Mouse (Mus musculus) cerebellum, adult 9-11 months (tissue): ENCODE results near the gene Asic3.
A peak's percentile ranks its signal among the peaks of the same experiment; 100 is the strongest.

Source experiments
- DNase-seq: peaks from one replicate; pipeline ENCODE4 v3.0.0; 2022

Asic3 gene

DNA sequence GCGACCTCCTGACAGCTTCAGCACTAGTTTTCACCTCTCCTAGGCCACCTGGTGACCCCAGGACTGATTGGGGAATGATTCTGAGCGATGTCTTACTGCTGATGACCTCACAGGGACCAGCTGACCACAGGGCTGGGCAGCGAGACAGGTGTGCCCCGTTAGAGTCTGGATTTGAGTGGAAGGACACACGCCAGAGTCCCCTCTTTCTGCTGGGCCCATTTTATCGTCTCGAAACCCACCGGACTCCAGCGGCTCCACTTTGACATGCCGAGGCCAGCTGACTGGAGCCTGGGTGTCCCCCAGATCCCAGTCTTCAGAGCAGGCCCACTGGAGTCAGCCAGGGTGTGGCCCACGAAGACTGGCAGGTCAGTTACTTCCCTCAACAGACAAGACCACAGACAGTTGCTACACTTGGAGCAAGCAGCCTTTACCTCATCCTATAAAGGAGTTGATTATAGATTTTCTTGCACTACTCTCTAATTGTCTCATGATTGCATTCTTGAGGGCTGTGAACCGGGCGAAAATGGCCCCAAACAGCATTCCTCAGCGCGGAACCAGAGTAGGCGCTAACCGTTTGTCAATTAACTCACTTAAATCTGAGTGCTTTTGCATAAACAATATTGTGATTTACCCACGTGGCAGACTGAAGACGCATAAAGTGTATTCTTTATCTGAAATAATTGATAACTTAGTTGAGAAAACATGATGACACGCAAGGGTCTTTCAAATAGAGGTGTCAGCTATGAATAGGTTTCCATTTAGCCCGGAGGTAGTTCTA is 11.0 kb downstream of the Asic3 start:
- DNase-seq = no peak

DNA sequence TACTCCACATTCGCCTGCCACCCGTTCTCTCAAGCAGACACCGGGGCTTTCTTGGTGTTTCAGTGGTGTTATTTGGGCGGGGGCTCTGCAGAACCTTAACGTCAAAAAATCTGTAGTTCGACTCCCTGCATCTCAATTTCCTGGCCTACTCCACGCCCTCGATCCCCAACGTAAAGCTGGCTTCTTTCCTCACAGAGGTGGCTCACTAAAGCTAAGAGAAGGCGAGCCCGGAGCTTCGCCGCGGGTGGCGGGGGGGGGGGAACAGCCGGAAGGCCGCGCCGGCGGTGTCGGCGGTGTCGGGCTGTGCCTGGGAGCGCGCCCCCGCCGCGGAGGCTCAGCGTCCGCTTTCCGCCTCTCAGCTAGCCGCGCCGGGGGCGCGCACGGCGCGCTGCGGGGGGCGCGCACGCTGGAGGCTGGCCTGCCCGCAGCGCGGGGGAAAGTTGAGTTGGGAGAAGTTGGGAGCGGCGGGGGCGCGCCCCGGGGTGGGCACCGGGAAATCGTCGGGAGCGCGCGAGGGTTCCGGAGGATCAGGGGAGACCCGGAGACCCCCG is 11.7 kb downstream of the Asic3 start:
- peak; percentile 80 for DNase-seq

- peak; percentile 70 for DNase-seq
These were observed 12.3 kb downstream of the Asic3 start for GRCm38 (mm10) chr5:24425421-24426036.

DNA sequence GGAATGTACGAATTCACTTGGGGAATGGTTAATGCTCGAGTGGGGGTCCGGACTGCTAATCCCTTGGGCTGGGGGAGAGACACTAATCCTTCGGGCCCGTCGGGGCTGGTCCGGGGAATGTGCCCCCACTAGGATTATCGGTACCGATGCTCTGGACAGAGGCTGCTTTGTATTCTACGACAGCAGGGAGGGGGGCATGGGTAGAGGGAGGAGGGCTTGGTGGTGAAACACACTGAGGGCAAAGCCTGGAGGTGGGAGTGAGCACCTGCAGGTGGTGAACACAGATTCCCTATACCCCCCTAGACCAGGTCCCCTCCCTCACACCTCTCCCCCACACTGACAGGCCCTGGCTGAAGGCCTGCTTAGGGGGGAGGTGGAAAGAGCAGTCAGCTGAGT is 12.8 kb downstream of the Asic3 start:
- no peak for DNase-seq

DNA sequence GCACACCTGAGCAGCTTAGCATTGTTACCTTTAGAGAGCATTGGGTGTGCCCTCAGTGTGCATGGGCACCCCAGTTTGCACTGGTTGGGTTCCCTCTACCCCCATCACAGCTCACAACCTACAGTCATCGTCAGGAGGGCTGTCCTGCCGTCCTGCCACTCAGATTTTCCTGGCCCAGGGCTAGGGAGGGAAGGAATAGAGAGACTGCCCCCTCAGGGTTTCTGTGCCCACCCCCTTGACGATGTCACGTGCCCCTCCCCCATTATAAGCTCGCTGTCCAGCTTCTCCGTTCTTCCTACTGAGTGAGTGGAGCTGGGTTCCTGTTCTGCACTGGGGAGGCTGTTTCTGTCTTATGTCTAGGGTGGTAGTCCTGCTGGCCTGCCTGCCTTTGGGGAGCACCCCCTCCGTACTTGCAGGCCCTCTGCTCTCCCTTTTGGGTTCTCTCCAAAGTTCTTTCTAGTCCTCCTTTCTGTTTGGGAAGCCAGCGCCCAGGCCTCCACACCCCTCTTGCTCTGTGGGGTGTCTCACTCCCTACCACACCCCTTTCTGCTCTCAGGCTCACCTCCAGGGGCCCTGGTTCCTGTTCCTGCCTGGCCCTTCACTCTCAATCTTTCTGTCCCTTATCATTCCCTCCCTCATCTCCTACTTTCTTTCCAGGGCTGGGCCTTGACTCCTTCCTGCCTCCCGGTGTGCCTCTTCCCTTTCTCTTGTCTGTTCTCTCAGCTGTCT is 13.5 kb downstream of the Asic3 start:
- DNase-seq = peak; percentile 54

DNA sequence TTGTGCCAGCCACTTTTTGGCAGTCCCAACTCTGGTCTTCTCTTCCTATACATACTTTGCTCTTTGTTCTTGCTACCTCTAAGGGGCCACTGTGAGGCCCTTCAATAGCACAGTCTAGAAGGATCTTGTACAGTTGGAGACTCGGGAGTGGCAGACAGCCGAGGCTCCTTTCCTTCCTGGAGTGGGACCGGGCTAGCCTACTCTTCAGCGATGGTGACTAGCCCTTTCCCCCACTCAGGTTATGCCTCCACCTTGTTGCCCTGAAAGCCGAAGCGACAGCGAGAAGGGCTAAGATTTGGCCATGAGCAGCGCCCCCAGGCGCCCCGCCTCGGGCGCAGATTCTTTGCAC is 14.1 kb downstream of the Asic3 start:
- peak; percentile 36 for DNase-seq

- peak; percentile 51 for DNase-seq
These were observed 14.8 kb downstream of the Asic3 start for GRCm38 (mm10) chr5:24427981-24428402.

DNA sequence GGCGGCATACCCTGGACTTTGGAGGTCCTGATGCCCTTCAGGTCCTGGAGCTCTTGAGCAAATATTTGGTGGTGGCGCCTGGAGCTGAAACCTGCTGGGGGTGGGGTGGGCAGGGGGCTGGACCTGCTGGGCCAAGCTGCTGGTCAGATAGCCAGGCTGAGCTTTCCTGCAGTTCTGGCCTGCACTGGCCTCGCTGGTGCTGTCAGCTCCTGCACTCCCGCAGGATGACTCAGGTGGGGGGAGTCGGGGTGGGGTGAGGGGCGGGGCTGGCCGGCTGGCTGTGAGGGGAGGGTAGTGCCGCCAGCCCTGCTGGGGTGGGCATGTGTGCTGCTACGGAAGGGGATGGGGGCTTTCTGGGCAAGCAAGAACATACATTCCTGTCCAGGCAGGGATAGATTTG is 15.4 kb downstream of the Asic3 start:
- DNase-seq = no peak

- no peak for DNase-seq
These were observed 20.8 kb downstream of the Asic3 start for GRCm38 (mm10) chr5:24433993-24434392.

DNA sequence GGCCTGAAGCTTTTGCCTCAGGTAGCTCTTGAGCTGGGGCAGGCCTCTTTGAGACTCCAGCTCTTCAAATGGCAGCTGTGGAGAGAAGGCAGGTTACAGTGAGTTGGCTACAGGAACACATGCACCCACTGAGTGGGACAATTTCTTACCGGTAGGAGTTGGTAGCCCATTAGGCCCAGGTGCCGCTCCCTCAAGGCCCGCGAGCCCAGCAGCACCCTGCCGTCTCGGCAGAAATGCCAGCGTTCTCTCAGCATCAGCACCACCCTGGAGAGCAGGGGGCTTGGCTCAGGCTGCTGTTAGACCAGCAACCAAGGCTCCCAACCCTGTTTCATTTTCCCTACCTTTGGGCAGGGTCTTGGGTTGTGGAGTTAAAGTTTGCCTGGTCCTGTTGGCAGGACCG is 28.0 kb downstream of the Asic3 start:
- no peak for DNase-seq

- DNase-seq = no peak
These were observed 28.8 kb downstream of the Asic3 start for GRCm38 (mm10) chr5:24442029-24442428.

GRCm38 (mm10) chr5:24443204-24443603 is 30.0 kb downstream of the Asic3 start:
- DNase-seq = peak; percentile 50

DNA sequence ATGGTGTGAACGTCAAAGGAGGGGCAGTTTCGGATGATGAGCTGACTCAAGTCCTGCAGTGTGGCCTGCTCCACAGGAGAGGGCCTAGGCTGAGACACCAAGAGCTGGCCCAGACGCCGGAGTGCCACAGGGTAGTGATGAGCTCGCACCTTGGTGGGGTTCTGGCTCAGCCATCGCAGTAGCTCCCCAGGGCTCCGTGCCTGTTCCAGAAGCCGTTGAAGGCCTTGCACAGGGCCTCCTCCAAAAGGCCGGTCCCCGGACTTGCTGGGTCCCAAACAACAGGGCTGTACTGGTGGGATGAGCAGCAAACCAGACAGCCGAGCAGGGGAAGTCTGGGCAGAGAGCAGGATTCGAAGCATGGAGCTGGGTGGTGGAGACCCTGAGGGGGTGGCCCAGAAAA is 30.7 kb downstream of the Asic3 start:
- DNase-seq = peak; percentile 69

GRCm38 (mm10) chr5:24444746-24445427 is 31.7 kb downstream of the Asic3 start, which contains the start of gene Fastk:
Gene Fastk, minus strand, starts transcription at chr5:24445287.
- peak; percentile 95 for DNase-seq

DNA sequence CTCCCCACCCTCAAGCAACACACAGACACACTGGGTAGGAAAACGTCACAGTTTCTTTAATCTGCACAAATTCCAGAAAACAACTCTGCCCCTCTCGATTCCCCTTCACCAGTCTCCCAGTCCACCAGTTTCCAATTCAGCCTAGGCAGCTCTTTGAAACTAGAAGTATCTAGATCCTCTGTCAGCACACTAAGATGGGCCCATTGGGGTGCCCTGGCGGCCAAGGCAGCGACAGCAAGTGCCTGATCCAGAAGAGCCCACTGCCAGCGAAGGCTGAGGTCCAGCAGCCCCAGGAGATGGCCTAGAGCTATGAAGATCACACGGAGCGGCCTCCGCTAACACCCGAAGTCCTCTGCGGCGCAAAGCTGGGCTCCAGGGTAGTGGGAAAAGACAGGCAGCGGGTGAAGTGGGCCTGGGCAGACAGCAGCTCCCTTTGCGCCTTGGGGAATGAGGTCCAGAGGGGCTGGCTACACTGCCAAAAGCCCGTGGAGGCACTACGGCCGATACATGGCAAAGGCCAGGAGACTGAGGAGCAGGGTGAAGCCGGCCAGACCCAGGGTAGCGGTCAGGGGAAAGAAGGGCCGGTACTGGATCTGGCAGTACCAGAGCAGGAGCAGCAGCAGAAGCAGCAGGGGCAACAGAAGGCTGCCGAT is 32.4 kb downstream of the Asic3 start:
- DNase-seq = no peak

- DNase-seq = peak; percentile 67
These were observed 33.4 kb downstream of the Asic3 start for GRCm38 (mm10) chr5:24446630-24447029.

- peak; percentile 89 for DNase-seq
These were observed 34.6 kb downstream of the Asic3 start, which contains the start of gene Tmub1 for GRCm38 (mm10) chr5:24447624-24448298. Gene Tmub1, minus strand, starts transcription at chr5:24447854.

- DNase-seq = peak; percentile 90
These were observed 38.3 kb downstream of the Asic3 start for GRCm38 (mm10) chr5:24451264-24452029.

- peak; percentile 78 for DNase-seq
These were observed 39.0 kb downstream of the Asic3 start, which contains the start of gene Agap3 for GRCm38 (mm10) chr5:24452030-24452690. Gene Agap3, plus strand, starts transcription at chr5:24452177.

DNA sequence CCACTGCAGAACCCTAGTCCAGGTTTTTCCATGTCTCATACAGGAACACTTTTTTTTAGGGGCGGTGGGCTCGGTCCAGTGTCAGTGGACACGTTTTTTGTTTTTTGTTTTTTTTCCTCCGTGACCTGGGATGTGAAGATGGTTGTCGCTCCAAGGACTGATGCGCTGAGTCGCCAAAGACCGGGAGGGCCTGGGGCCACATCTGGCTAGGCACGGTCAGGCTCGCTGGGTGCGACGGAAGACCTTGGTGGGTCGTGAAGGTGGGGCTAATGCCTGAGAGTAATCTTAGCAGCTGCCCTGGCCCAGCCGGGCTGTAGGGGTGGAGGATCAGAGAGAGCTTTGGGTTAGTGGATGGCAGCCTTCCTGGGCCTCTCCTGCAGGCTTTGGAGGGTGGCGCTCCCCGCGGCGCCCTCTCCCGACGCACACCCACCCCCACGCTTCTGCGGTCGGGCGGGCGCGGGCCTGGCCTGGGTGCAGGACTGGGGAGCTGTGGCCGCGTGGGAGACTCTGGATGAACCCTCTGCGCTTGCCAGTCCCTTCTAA is 39.6 kb downstream of the Asic3 start:
- no peak for DNase-seq
